Mouse (Mus musculus) thymus, postnatal 25 days (tissue): ENCODE results near the gene 2310061I04Rik.

ENCODE experiments used
- DNase-seq: peaks from one replicate; pipeline ENCODE4 v3.0.0; 2022

Gene 2310061I04Rik

GRCm38 (mm10) chr17:35915538-35916296 lies 18.5 kb upstream of the 2310061I04Rik start:
- DNase-seq = no peak

GRCm38 (mm10) chr17:35914975-35915374 lies 17.7 kb upstream of the 2310061I04Rik start:
- DNase-seq = no peak

GRCm38 (mm10) chr17:35909919-35910369 lies 12.7 kb upstream of the 2310061I04Rik start, which contains the start of gene Atat1:
TSS of gene Atat1 (minus strand) at chr17:35910075.
- peak; percentile 95 for DNase-seq

DNA sequence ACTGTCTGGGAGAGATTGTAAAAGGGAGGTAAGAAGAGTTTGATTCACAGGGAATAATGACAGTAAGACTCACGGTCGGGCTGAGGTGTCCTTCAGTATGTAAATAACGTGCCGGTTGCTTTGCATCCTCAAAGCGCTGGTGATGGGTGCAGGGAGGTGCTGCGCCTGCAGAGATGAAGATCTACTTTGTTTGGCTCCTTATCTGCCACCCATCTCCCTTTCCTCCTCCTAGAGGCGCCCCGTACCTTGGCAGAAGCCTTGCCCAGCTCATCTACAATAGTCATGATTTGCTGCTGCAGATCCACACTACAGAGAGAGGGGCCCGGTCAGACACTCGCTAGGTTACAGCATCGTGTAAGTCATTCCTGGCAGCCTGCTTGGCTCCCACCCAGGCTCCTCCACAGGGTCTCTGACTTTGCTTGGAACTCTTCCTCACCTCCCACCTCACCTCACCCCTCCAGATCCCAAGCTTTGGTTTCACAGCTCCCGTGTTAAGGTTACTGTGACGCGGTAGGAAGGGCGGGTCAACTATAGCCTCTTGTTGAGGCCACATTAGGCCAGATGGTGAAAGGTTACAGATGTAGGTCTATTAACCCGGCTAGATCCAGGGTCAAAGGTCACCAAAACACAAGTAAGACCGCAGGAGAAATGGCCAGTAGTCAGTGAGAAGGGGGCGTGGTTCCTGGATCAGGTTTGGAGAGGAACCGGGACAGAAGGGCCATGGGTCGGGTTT lies 12.1 kb upstream of the 2310061I04Rik start:
- no peak for DNase-seq

- no peak for DNase-seq
Measured at GRCm38 (mm10) chr17:35907609-35908008, 10.4 kb upstream of the 2310061I04Rik start.

GRCm38 (mm10) chr17:35905587-35905986 lies 8.4 kb upstream of the 2310061I04Rik start:
- no peak for DNase-seq

- peak; percentile 28 for DNase-seq
Measured at GRCm38 (mm10) chr17:35903992-35904355, 6.7 kb upstream of the 2310061I04Rik start.

- no peak for DNase-seq
Measured at GRCm38 (mm10) chr17:35903343-35903991, 6.2 kb upstream of the 2310061I04Rik start.

DNA sequence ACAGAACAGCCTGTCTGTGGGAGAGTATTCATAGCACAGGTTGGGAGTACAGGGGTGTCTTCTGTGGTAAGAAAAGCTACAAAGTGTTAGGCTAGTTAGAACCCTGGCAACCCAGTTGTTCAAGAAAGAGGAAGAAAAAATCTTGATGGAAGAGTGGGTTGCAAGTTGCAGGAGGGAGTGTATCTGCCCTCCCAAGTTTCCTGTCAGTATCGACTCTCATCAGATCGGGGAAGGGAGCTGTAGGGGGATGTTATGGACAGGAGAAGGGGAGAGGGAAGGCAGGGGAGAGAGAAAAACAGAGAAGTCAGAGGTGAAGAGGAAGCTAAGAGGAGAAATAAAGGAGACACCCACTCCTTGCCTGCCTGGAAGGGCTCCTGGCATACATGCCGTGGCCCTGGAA lies 3.4 kb upstream of the 2310061I04Rik start:
- no peak for DNase-seq

- peak; percentile 23 for DNase-seq
Measured at GRCm38 (mm10) chr17:35897644-35898573, 678 bp upstream of the 2310061I04Rik start.

GRCm38 (mm10) chr17:35887725-35888124 lies 9.5 kb downstream of the 2310061I04Rik start:
- no peak for DNase-seq

DNA sequence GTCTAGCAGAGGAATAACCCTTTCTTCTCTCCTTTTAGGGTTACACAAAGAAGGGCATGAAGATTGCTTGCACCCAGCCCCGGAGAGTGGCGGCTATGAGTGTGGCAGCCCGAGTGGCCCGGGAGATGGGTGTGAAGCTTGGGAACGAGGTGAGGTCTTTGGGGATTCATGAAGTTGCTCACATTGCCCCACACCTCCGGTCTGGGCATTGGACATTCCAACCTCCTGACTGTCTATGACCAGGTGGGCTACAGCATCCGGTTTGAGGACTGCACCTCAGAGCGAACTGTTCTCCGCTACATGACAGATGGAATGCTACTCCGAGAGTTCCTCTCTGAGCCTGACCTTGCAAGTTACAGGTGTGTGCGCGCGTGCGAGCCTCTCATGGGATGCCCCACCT lies 13.5 kb downstream of the 2310061I04Rik start:
- DNase-seq = no peak

- no peak for DNase-seq
Measured at GRCm38 (mm10) chr17:35882924-35883323, 14.3 kb downstream of the 2310061I04Rik start.

DNA sequence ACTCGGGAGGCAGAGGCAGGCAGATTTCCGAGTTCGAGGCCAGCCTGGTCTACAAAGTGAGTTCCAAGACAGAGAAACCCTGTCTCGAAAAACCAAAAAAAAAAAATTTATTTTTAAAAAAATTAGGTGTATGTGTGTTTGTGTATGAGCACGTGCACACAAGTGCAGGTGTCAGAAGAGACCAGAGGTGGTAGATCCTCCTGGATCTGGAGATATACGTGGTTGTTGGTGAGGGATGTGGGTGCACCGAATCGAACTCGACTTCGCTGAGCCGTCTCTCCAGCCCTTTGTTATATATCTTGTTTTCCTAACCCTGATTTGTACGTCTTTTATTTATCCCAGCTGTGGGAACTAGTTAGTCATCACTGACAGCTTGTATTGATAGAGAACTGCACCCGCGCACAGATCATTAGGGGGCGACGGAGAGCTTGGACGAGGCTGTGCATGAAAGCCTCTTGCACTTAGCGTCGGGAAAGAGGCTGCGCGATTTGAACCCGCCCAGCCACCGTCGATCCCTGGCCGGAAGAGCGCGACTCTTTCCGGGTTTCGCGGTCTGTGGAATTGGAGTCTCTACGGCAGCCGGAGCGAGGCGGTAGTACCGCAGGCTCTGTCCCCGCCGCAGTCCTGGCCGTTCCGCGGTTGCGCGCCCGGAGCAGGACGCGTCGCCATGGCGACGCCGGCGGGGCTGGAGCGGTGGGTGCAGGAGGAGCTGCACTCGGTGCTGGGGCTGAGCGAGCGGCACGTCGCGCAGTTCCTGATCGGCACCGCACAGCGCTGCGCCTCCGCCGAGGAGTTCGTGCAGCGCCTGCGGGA lies 17.8 kb downstream of the 2310061I04Rik start, which contains the start of gene Dhx16:
TSS of gene Dhx16 (plus strand) at position 575 of the 813 bp plus-strand sequence.
- peak; percentile 95 for DNase-seq

- DNase-seq = no peak
Measured at GRCm38 (mm10) chr17:35874721-35875120, 22.5 kb downstream of the 2310061I04Rik start.

- DNase-seq = peak; percentile 91
Measured at GRCm38 (mm10) chr17:35873774-35874519, 23.3 kb downstream of the 2310061I04Rik start.

DNA sequence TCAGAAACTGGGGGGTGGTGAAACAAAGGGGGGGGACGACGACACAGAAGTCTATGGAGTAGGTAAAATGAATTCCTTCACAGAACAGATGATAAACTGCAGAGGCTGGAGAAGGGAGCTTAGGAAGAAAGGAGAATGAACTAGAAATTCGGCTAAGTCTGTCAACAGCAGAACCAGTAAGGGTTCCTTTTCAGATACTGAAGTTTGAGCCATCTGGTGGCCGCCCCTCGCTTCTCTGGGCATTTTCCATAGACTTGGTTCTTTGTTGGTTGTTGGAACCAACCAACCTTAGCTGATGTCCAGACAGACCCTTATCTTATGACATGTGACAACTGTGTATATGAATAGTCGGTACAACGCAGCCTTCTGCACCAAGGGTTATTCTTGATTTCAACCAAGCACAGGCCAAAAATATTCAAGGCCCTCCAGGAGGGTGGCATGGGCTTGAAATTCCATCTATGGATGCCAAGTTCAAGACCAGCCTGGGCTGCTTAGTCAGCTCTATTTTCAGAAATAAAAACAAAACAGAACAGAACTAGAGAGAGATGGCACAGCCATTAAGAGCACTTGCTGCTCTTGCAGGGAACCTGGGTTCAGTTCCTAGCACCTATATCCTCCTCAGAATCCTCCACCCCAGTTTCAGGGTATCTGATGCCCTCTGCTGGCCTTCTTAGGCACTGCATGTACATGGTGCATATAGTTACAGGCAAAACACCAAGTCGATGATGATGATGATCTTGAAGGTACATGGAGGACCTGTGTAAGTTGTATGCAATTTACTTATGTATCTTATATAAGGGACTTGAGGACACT lies 26.1 kb downstream of the 2310061I04Rik start:
- DNase-seq = peak; percentile 58

DNA sequence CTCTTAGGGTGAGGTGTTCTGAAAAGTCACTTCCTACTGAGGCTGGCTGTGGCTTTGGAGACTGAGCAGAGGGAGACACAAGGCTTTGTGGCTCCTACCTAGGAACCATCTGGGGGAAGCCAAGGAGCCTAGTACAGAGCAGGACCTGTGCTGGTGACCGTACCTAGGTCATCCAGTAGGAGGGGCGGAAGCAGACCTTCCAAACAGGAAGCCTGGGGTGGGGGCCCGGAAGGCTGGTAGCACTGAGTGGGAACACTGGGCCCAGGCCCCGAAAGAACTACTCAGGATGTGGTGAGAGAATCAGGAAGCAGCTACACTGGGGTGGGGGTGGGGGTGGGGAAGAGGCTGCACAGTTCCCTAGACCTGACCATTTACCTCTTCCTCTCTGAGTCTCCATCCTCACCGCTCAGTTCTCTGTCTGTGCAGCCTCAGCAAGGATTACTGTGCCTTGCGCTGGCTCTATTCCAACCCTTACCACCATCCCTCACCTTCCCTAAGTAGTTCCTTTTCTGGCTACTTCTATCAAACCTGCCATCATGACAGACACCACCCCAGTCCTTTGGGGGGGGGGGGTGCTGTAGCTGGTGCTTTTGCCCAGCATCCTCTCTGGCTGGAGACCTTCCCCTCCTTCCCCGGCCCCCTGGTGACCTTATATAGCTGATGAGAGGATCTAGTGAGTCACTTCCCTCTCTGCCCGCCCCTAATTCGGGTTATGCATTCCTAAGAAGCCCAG lies 26.9 kb downstream of the 2310061I04Rik start:
- DNase-seq = peak; percentile 89
